Mouse (Mus musculus) intestine, embryonic 15.5 days (tissue): Measurements from ENCODE around the gene Zcchc10. TPM values are rescaled to one million over a fixed set of nuclear protein-coding genes. Genes with fewer than 3 reads are reported as not detected.
A peak's percentile ranks its signal among the peaks of the same experiment; 100 is the strongest.

Source experiments
- ATAC-seq: fragments of 200-750 bp; cut with Nextera tagmentation; 2 replicates; pipeline ENCODE4 v1.8.0; 2017; ENCODE audit warnings: moderate TSS enrichment, moderate library complexity
- H3K27ac ChIP-seq: fragments of 300-500 bp; sonication (generic); 2 replicates; pipeline ENCODE4 v1.5.1; 2015; ENCODE audit warnings: mild to moderate bottlenecking, inconsistent platforms
- H3K27me3 ChIP-seq: fragments of 300-500 bp; sonication (generic); replicated peaks from 2 replicates; pipeline ENCODE4 v1.6.1; 2015; ENCODE audit warnings: inconsistent platforms
- H3K36me3 ChIP-seq: fragments of 300-500 bp; sonication (generic); 2 replicates; pipeline ENCODE4 v1.6.1; 2015; ENCODE audit warnings: inconsistent platforms
- H3K4me1 ChIP-seq: fragments of 300-500 bp; sonication (generic); replicated peaks from 2 replicates; pipeline ENCODE4 v1.6.1; 2015; ENCODE audit warnings: inconsistent platforms
- H3K4me2 ChIP-seq: fragments of 300-500 bp; sonication (generic); replicated peaks from 2 replicates; pipeline ENCODE4 v1.6.1; 2015; ENCODE audit warnings: mild to moderate bottlenecking, inconsistent platforms
- H3K4me3 ChIP-seq: fragments of 300-500 bp; sonication (generic); replicated peaks from 2 replicates; pipeline ENCODE4 v1.5.1; 2015; ENCODE audit warnings: inconsistent platforms
- H3K9ac ChIP-seq: fragments of 300-500 bp; sonication (generic); 2 replicates; pipeline ENCODE4 v1.6.1; 2015; ENCODE audit warnings: inconsistent platforms
- H3K9me3 ChIP-seq: fragments of 300-500 bp; sonication (generic); 2 replicates; pipeline ENCODE4 v1.6.1; 2016; ENCODE audit warnings: inconsistent platforms
- WGBS: fragments of 180-500 bp; shearing (Covaris S2); methylation state at CpG from one replicate; pipeline ENCODE4 v1.1.7; 2015; 5-methylcytosine and 5-hydroxymethylcytosine counted together
- polyA plus RNA-seq: library from polyadenylated mRNA; unstranded; fragments of >200 nt; fragmentation: Nextera tagmentation; extraction: Ambion mirVana; gene quantifications from 2 replicates; pipeline ENCODE4 v1.2.1, GENCODE M21; 2015

Gene Zcchc10
- polyA plus RNA-seq, 1 experiment from 2014 or later, result 17.5 TPM

GRCm38 (mm10) chr11:53351224-53351942 is 26.9 kb downstream of the Zcchc10 start:
- H3K4me3 ChIP-seq, result peak overlapping the region; percentile 98
- H3K27me3 ChIP-seq, result no peaks in the 10 kb centered on the region
- H3K9me3 ChIP-seq, result no peaks in the 10 kb centered on the region
- peak overlapping the region; percentile 98 for H3K9ac ChIP-seq
- peak overlapping the region; percentile 98 for H3K27ac ChIP-seq
- H3K4me2 ChIP-seq, result peak overlapping the region; percentile 88
- H3K4me1 ChIP-seq, result 0 out of 2 replicates have a peak, but pooled peaks cover 3% of the 10 kb centered on the region
- under 1% methylated on average over 35 of the region's 35 CpGs for WGBS
- no peak for ATAC-seq
- no peaks in the 10 kb centered on the region for H3K36me3 ChIP-seq

- Histone ChIP-seq H3K9ac (peak overlapping the region; percentile 98), H3K9me3 (no peaks in the 10 kb centered on the region), H3K4me2 (peak overlapping the region; percentile 88), H3K36me3 (no peaks in the 10 kb centered on the region), H3K27ac (peak overlapping the region; percentile 98), H3K4me3 (peak overlapping the region; percentile 98), H3K27me3 (no peaks in the 10 kb centered on the region), H3K4me1 (0 out of 2 replicates have a peak, but pooled peaks cover 3% of the 10 kb centered on the region)
- WGBS, result 5% methylated on average over 14 of the region's 14 CpGs
- no peak for ATAC-seq
These were observed 27.6 kb downstream of the Zcchc10 start for GRCm38 (mm10) chr11:53351943-53352590.

- Histone ChIP-seq H3K4me2 (no peak overlapping the region), H3K4me1 (no peaks in the 10 kb centered on the region), H3K9ac (no peak overlapping the region), H3K9me3 (no peaks in the 10 kb centered on the region), H3K4me3 (no peak overlapping the region), H3K27ac (no peak overlapping the region), H3K27me3 (no peaks in the 10 kb centered on the region), H3K36me3 (no peaks in the 10 kb centered on the region)
- no peak for ATAC-seq
- WGBS, result 91% methylated on average over 5 of the region's 5 CpGs
These were observed 34.2 kb downstream of the Zcchc10 start for GRCm38 (mm10) chr11:53358504-53359155.

- 76% methylated on average over 2 of the region's 2 CpGs for WGBS
- Histone ChIP-seq H3K27me3 (no peaks in the 10 kb centered on the region), H3K4me2 (no peak overlapping the region), H3K9ac (no peak overlapping the region), H3K9me3 (no peaks in the 10 kb centered on the region), H3K36me3 (0 out of 2 replicates have a peak, but pooled peaks cover 3% of the 10 kb centered on the region), H3K4me3 (no peak overlapping the region), H3K27ac (no peak overlapping the region), H3K4me1 (no peaks in the 10 kb centered on the region)
- no peak for ATAC-seq
These were observed 42.6 kb downstream of the Zcchc10 start for GRCm38 (mm10) chr11:53367032-53367431.

GRCm38 (mm10) chr11:53378918-53379317 is 54.4 kb downstream of the Zcchc10 start:
- Histone ChIP-seq H3K9ac (no peak overlapping the region), H3K4me3 (no peak overlapping the region), H3K36me3 (peaks cover 5% of the 10 kb centered on the region; the same call in 1 of the 2 replicates), H3K9me3 (no peaks in the 10 kb centered on the region), H3K4me1 (no peaks in the 10 kb centered on the region), H3K27me3 (no peaks in the 10 kb centered on the region), H3K4me2 (no peak overlapping the region), H3K27ac (no peak overlapping the region)
- ATAC-seq, result no peak
- 76% methylated on average over 1 of the region's 1 CpGs for WGBS

Other genes with a start within 250 kb of the Zcchc10 start
- 103 and 106 TPM in 2 replicates for gene Hspa4, start 24.2 kb upstream of the Zcchc10 start, polyA plus RNA-seq
- 33.7 and 35.4 TPM in 2 replicates for gene Aff4, start 26.2 kb downstream of the Zcchc10 start, polyA plus RNA-seq
- gene Leap2, start 98.5 kb downstream of the Zcchc10 start, polyA plus RNA-seq, result 7.3 and 12.9 TPM in 2 replicates
- gene Uqcrq, start 106.2 kb downstream of the Zcchc10 start, polyA plus RNA-seq, result 791 and 876 TPM in 2 replicates
- 1.3 and 1.6 TPM in 2 replicates for gene Gdf9, start 106.3 kb downstream of the Zcchc10 start, polyA plus RNA-seq
- 0.10 TPM in 1 of 2 replicates, not detected in the other for gene Gm10447, start 132.4 kb downstream of the Zcchc10 start, polyA plus RNA-seq
- 1.3 and 1.5 TPM in 2 replicates for gene Shroom1, start 132.5 kb downstream of the Zcchc10 start, polyA plus RNA-seq
- not detected in 2 replicates for gene Gm9837, start 145.8 kb downstream of the Zcchc10 start, polyA plus RNA-seq
- not detected in 2 replicates for gene Gm9945, start 155.5 kb downstream of the Zcchc10 start, polyA plus RNA-seq
- 0.56 and 0.57 TPM in 2 replicates for gene Sowaha, start 155.6 kb downstream of the Zcchc10 start, polyA plus RNA-seq
- gene Sept8, start 194.6 kb downstream of the Zcchc10 start, polyA plus RNA-seq, result 19.7 and 21.7 TPM in 2 replicates
- gene Kif3a, start 242.7 kb downstream of the Zcchc10 start, polyA plus RNA-seq, result 48.2 TPM in 2 replicates